Mouse (Mus musculus) spleen, postnatal 36 days (tissue): ENCODE measurements around the gene Tmem50a.
A peak's percentile ranks its signal among the peaks of the same experiment; 100 is the strongest.

ENCODE experiments used
- DNase-seq, 2 experiments: peaks; one replicate each; pipeline ENCODE4 v3.0.0; 2022; ENCODE audit warnings: low spot score in 2 of 2, mixed read lengths in 1 of 2

Gene Tmem50a

DNA sequence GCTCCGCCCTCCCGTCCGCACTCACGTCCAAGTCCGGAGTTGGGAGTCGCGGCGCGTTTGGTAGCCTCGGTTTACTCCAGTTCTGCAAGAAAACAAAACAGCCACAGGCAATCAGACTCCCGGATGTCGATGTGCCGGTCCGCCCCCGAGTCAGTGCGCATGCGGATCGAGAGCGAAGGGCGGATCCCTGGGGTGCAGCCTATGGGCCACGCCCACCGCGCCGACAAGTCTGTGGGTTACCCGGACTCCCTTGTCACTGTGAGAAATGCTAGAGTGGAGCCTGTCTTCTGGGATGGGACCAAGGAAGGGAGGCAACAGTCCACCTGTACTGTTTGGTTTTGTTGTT lies at the start of gene Tmem50a:
Gene Tmem50a, minus strand, starts transcription at position 161 of the 346 bp plus-strand sequence.
- DNase-seq, result peak; percentile 96 to 97

DNA sequence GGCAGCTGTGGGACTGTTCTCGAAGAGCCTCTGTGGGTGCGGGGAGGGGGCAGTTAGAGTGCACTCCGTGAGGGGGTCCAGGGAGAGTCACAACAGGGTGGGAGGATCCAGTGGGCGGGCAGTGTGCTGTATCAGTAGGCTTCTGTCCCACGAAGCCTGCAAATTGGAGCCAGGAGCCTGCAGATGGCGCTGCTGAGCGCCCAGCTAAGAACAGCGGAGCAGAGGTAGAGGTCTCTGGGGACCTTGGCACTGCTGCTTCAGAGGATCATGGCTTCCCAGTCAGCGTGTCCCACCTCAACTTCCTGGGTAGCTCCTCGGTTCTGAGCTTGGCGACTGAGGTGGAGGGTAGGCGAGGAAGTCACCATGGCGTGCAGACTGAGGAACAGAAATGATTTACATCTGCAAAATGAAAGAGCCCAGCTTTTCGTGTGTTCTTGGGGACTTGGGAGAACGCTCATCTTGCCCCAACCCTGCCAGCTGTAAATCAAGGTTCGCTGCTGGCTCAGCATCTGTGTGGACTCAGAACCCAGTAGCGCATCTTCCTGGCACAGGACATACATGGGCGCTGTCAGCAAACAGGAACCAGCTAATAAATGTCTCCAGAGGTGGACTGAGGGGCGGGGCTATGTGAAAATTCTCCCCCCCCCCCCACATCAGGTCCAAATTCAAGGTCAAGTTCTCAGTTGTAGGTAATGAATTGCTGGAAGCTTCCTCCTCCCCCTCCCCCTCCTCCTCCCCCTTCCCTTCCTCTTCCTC lies 48.4 kb upstream of the Tmem50a start:
- DNase-seq, result peak; percentile 51 to 59

DNA sequence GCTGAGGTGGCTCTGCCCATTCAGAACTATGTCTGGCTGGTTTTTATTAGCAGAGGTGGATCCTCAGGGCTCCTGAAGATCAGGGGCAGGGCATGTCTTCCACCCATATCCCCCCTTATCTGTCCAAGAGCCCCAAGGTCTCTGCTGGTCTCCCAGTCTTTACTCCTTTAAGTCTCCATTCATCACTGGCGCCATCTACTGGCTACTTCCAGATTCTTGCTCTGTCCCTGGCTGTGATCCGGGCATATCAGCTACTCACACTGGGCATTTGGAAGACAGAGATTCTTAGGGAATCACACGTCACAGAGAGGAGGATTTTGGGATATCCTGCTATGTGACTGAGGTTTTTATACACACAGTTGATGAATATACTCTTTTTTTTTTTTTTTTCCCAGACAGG lies 41.5 kb upstream of the Tmem50a start:
- peak; percentile 39 to 49 for DNase-seq

DNA sequence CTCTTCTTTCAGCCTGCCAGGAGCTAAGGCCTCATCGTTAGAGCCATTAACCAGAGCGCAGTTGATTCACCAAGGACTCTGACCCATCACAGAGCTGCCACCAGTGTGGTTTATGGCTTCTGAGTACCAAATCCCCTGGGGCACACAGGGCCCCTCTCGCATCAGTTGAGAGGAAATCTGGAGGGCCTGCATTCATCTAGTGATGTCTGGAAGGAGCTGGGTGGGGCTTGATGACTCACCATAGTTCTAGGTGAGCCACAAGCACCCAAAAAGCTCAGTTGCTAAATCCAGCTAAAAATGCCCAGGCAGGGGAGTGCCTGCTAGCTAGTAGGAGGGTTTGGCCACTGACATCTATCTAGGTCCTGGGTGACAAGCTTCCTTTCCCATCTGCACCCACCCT lies 41.0 kb upstream of the Tmem50a start:
- DNase-seq, result peak; percentile 34 to 35

DNA sequence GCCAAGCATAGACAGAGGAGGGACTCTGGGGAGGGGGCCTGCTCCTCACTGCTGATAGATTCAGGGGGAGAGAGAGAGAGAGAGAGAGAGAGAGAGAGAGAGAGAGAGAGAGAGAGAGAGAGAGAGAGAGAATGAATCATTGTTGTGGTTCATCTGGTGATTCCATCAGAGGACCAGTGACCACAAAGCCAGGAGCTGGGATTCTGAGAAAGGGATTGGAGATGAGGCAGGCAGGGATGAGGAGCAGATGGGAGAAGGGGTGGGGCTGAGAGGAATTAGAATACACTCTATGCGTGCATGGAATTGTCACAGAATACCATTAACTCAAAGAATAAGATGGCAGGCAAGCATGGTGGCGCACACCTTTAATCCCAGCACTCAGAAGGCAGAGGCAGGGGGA lies 40.4 kb upstream of the Tmem50a start:
- no peak for DNase-seq

DNA sequence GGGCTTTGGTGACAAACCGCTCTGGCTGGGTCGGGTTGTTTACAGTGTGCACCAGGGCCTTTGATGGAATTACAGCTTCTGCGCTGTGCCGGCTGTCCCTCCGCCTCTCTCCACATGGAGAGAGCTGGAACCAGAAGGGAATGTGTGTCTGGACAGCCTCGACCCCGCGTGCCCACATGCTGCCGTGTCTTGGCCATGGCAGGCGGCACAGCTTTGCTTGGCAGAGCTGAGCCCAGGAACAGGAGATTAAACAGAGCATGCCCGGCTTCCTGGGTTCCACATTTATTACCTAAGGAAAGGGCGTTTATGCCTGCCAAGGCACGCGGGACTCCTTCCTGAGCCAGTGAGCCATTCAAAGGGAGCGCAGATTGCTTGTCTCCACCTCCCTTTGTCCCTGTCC lies 39.6 kb upstream of the Tmem50a start:
- DNase-seq, result no peak

DNA sequence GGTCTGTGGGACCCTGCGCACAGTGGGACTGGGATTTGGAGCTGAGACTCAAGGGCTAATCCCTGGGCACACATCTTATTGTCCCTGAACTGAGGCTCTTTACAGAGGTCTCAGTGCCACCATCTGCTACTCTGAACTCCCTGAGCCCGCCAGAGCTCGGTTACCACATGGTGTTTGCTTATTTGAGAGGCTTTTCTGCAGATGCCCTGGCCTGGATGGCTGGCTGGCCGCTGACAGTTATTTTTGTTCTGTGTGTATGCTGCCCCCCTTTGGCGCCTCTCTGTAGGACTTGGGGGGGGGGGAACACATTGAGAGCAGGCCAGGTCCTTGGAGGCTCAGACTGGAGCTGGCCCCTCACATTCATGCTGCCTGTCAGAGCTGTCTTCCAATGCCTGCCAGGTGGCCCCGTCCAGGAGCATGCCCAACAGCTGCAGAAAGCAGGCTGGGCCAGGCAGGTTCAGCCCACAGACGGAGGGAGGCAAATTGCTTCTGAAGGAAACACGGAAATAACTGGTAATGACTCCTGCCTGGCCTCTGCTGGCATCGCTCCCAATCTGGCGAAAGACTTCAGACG lies 35.8 kb upstream of the Tmem50a start:
- no peak for DNase-seq

DNA sequence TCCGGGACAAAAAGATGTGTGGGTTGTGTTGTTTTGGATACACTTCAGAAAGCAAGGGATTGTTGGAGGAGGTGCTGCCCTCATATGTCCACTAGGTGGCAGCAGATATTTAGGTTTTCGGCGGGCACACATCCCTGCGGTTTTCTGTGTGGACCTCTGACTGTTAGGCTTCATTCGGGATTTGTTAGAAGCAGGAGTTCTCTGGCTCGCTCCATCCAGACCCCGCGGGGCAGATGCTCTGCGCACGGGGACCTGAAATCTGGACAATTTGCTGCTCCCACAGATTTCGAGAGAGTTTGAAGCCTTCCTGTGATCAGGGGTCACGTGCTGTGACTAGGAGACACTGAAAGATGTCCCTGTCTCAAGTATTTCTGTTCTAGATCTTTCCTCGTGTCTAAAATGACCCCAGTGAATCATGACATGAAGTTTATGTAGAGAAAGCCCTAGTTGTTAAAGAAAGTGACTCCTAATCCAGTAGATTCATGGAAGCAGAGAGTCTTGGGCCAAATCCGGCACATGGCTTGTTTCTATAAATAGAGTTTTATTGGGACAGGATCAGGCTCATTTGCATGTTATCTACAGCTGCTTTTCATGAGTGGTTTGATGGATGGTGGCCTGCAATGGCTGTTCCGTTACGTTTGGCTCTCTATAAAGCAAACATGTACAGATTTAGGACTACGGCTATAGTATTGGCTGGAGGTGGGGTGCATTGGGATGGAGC lies 31.4 kb upstream of the Tmem50a start:
- peak; percentile 42 to 51 for DNase-seq

DNA sequence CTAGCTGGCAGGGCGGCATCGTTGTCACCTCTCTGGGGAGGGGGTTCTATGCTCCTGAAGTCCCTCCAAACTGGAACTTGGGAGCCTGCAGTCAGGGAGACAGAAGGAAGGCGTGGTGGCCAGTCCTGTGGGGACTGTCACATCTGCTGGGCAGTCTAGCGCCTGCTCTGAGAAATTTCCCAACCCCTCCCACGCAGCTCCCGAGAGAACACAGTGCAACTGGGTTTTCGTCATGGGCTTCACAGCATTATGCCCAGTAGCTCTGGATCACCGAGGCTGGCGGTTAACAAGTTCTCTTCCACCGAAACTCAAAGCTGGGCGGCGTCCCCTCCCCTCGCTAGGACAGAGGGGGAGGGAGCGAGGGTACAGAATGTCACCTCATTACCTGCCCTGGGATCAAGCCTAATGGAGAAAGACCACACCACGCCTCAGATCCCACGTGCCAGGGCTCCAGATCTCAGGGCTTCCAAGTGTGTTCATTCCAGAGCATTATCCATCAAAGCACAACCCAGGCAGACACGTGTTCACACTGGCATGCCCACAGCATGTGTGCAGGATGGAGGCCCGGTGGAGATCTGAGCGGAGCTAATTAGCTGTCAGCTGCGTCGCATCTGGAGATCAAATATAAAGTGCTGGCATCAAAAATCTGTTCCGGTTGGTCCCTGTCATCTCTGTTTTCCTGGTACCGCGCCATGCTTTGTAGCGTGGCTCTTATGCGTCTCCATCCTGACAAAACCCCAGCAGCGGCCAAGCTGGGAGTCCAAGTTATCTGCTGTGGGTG lies 29.1 kb upstream of the Tmem50a start:
- no peak for DNase-seq

DNA sequence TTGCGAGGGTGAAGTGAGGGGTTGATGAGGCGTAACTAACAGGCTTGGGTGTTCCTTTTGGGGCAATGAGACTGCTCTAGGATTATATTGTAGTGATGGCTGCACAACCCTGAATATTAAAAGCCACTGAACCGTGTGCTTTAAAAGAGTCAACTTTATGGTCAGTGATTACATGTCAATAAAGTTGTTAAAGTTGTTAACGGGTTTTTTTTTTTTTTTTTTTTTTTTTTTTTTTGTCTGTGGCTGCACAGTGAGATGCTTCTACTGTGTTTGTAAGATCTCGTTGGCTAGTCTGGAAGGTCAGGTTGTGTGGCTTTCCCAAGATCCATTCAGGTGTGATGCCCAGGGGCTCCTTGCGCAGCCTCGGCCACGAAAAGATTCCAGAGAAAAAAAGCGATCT lies 25.1 kb upstream of the Tmem50a start:
- no peak for DNase-seq

DNA sequence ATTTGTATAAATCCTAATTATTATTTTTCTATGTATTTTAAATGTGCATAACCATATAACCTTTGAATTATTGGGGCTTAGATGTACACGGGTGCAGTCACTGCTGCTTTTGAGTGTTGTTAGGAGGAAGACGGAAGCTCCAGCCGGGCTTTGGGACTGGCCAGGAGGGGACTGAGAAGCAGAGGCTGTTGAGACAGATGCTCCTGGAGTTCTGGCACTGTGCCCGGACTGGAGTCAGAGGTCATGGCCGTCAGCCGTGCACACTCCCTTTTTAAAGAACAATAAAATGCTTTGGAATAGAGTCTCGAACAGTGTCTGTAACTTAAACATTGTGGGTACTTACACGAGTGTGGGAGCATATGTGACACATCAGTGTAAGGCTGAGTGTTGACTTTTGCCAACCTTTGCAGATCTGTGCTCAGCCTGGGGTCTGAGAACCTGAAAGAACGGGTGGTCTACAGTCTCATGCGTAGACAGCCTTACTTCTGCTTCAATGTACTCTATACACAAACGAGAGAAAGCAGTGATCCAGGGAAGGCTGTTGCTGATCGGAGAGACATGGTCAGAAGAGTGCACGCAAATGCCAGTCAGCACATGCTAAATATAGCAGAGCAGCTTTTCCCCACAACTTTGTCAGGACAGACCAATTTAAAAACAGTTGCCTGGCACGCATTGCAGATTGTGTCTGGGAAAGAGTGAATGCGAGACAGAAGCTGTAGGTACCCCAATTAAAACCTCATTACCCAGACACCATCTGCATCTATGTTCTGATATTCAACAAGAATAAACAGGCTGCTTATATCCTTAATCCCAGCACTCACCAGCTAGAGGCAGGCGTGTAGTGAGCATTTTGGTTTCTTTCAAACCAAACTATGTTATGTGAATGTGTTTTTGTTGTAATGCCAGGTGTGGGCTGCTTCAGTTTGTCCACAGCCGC lies 22.7 kb upstream of the Tmem50a start:
- DNase-seq, result no peak

DNA sequence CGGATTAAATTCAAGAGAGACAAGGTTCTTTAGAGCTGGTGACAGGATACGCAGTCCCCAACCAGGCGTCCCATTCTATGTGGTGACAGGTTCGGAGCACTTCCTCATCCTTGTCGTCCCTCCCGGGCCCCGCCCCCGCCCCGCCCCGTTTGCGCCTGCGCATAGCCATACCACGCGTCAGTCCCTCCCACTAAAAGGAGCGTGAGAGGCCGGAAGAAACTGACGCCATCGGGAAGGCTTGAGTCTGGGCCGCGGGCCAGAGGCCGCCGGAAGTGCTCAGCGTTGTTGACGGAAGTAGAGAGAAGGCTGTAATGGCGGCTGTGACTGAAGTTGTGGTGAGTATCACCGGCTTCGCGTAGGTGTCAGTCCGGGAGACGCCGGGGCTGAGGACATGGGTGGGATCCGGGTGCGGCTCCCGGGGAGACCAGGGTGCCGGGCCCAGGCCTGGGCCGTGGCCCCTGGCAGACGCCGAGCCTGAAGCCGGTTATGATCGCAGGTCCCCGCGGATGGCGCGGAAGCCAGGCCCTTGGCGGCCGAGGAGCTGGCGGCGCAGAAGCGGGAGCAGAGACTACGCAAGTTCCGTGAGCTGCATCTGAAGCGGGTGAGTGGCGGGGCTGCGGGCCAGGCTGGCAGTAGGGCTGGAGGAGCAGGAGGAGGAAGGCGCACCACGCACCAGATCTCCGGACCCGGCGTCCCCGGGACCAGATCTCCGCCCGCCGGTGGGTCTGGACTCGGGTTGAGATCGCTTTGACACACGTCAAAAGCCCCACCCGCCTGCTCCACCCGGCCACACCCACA lies 16.1 kb upstream of the Tmem50a start, which contains the start of gene Syf2:
Gene Syf2, plus strand, starts transcription at position 215 of the 798 bp plus-strand sequence.
- peak; percentile 93 to 96 for DNase-seq

DNA sequence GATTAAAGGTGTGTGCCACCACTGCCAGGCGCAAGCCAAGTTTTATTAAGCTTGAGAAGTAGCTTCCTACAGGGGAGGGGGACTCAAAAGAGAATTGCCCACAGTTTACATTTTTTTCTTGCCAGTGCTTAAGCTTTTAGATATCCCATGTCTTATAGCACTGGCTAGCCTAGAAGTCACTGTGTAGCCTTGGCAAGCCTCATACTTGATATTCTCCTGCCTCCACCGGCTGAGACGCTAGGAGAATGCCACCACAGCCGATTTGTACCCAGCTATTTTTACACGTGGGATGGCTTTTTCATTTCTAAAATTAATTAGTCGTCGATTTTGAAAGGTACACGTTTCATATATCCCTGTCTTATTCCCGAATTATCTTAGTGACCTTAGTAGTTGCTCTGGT lies 15.4 kb upstream of the Tmem50a start:
- no peak for DNase-seq

DNA sequence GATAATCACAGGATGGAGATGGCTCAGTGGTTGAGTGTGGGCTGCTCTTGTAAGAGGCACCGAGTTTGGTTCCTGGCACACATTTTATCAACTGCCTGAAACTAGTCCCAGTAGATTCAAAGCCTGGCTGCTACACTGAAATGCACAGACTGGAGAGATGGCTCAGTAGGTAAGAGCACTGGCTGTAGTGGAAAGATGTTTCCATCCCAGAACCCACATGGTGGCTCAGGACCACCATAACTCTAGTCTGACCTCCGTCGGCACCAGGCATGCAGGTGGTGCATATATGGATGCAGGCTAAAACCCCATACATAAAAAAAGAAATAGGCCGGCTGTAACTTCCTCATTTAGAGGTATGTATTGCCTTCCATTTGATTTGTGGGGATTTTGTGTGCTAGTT lies 14.7 kb upstream of the Tmem50a start:
- DNase-seq, result peak; percentile 58 to 63

DNA sequence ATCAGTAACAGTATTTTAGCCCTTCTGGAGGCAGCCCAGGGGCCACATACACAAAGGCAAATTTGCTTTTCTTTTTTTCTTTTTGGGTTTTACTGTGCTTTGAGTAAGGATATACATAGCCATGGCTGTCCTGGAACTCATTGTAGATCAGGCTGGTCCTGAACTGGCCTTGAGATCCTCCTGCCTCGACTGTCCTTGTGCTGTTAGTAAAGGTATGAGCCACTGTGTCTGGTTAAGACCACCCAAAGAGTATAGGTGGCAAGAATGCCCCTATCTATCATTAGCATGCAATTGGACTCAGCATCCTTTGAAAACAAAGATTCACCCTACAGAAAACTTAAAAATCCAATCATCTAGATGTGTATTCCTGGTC lies 13.6 kb upstream of the Tmem50a start:
- no peak for DNase-seq

DNA sequence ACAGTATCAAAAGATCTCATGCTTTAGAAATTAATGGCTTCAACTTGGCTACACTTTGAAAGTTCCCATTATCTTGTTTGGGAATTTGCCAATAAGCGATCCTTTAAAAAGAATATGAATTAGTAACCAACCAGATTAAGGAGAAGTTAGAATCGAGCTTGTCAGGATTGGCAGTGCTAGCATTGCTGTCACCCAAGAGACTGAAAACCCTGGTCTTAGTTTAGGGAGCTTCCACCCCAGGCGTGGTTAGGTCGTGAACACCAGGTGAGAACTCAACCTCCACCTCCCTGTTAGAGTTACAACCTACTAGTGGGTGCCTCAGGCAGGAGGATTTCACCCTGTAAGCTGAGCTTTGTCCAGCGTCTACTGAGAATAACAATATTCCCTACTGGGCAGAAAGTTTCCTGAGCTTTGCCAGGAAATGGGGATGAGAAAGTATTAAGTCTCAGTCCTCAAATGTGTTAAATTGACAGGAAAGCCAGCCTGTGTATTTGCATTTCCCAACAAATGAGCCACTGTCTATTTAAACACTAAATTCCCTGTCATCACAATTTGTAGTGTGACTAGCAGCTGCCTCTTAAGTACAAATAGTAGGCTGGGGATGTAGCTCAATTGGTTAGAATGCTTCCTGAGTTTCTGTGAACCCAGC lies 13.1 kb upstream of the Tmem50a start:
- no peak for DNase-seq

DNA sequence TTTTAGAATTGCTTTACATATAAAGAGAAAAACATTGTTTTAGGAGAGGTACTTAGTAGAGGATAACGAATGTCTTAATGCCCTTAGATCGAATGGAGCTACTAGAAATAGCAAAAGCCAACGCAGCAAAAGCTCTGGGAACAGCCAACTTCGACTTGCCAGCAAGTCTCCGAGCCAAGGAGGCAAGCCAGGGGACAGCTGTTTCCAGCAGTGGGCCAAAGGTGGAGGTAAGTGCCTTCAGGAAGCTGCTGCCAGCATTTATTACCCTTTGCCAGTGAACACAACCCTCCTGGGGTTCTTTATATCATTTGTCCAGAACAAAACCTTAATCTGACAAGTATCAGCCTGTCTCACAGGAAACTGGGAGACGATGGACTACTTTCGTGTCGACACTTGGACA lies 10.4 kb upstream of the Tmem50a start:
- DNase-seq, result no peak

DNA sequence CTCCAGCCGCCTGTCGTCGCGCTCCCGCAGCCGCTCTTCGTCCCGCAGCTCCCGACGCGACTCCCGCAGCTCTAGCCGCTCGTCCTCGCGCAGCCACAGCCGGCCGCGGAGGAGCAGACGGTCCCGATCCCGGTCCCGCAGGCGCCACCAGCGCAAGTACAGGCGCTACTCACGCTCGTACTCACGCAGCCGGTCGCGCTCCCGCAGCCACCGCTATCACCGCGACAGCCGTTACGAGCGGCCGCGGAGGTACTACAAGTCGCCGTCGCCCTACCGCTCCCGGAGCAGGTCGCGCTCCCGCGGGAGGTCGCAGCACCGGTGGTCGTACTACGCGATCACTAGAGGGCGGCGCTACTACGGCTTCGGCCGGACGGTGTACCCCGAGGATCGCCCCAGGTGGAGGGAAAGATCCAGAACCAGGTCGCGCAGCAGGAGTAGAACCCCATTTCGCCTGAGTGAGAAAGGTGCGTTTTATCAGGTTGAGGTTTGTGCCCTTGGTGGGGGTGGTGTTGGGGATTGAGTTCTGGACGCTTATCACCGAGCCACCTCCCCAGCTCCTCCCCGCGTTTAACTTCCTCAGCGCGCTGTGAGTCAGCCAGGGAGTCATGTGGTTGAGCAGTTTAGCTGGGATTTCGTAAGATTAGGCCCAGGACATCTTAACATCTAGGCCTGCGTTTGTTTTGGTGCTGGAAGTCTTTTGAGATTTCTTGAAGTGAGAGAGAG lies 9.4 kb upstream of the Tmem50a start:
- peak; percentile 71 to 79 for DNase-seq
